ENCODE assay signal across 29 mouse cellular contexts in genomic region chr8:29278711-29279110, GRCm38 (mm10).
DNase-seq lines count a peak whose midpoint lies in the region; ATAC-seq and TF ChIP-seq lines count a peak whose summit lies in the region.
"Had no signal": no experiment of that assay in that cellular context is flagged by ENCODE, and none has a peak within 500 bp of the region (broad histone marks: within the 10 kb centered on the region; RNA-seq: fewer than 3 reads in every experiment).

No protein-coding gene starts in this region.

- no peak for TF ChIP-seq EP300 in stomach, postnatal 0 days (optimal IDR thresholded peaks at IDR 0.05)
- TF ChIP-seq EP300 in liver, postnatal 0 days (IDR thresholded peaks at IDR 0.05; ENCODE audit: low read depth): no peak

- no peaks in the 10 kb centered on the region for H3K36me3 ChIP-seq in midbrain, embryonic 11.5 days (ENCODE audit: control insufficient read depth, insufficient read depth, low read length)
- no peaks in the 10 kb centered on the region for H3K36me3 ChIP-seq in midbrain, embryonic 14.5 days (ENCODE audit: control insufficient read depth, insufficient read depth, low read length)
- no peaks in the 10 kb centered on the region for H3K36me3 ChIP-seq in stomach, postnatal 0 days (ENCODE audit: control insufficient read depth, insufficient read depth, low read length)
- no peaks in the 10 kb centered on the region for H3K36me3 ChIP-seq in liver, postnatal 0 days (replicated peaks; ENCODE audit: insufficient read depth, low read length)
- H3K36me3 ChIP-seq: embryonic facial prominence, embryonic 10.5 days; embryonic facial prominence, embryonic 15.5 days; forebrain, embryonic 12.5 days; heart, embryonic 13.5 days; hindbrain, embryonic 15.5 days; kidney, embryonic 15.5 days; liver, embryonic 12.5 days; midbrain, embryonic 10.5 days; neural tube, embryonic 13.5 days had no signal

- no peak overlapping the region for H3K4me3 ChIP-seq in midbrain, embryonic 11.5 days (ENCODE audit: low read depth, low read length)
- H3K4me3 ChIP-seq in midbrain, embryonic 14.5 days (replicated peaks; ENCODE audit: low read depth, low read length): no peak overlapping the region
- H3K4me3 ChIP-seq in stomach, postnatal 0 days (ENCODE audit: low read depth, low read length): no peak overlapping the region
- no peak overlapping the region for H3K4me3 ChIP-seq in liver, postnatal 0 days (ENCODE audit: low read depth, low read length)
- H3K4me3 ChIP-seq: embryonic facial prominence, embryonic 10.5 days; embryonic facial prominence, embryonic 15.5 days; forebrain, embryonic 12.5 days; gastrocnemius, adult 2 months; heart, embryonic 13.5 days; hindbrain, embryonic 15.5 days; kidney, embryonic 15.5 days; layer of hippocampus, adult 2 months; left cerebral cortex, adult 2 months; liver, embryonic 12.5 days; midbrain, embryonic 10.5 days; myocyte; neural tube, embryonic 13.5 days had no signal

- DNase-seq in midbrain, embryonic 11.5 days (ENCODE audit: low spot score, missing footprints): peak; percentile 8
- DNase-seq in midbrain, embryonic 14.5 days: no peak
- DNase-seq in cerebellum, adult 18-20 months: peak; percentile 27 to 33
- DNase-seq in cerebellum, postnatal 10 days: peak; percentile 87 to 92
- DNase-seq in stomach, postnatal 0 days (ENCODE audit: low spot score): no peak
- no peak for DNase-seq in liver, postnatal 0 days
- no peak for DNase-seq in thymus, postnatal 36 days
- DNase-seq: adrenal gland, postnatal 25 days; B cell, adult 2 months; gastrocnemius, adult 2 months; gastrocnemius, postnatal 36 days; heart, adult 18-20 months; heart, postnatal 10 days; kidney, adult 18-20 months; kidney, postnatal 36 days; lung, adult 18-20 months; lung, postnatal 10 days had no signal

- H3K27me3 ChIP-seq in midbrain, embryonic 11.5 days (ENCODE audit: control insufficient read depth, insufficient read depth, low read length): no peaks in the 10 kb centered on the region
- no peaks in the 10 kb centered on the region for H3K27me3 ChIP-seq in midbrain, embryonic 14.5 days (ENCODE audit: control insufficient read depth, insufficient read depth, low read length)
- no peaks in the 10 kb centered on the region for H3K27me3 ChIP-seq in stomach, postnatal 0 days (ENCODE audit: control insufficient read depth, insufficient read depth, low read length)
- no peaks in the 10 kb centered on the region for H3K27me3 ChIP-seq in liver, postnatal 0 days (ENCODE audit: insufficient read depth, low read length)
- H3K27me3 ChIP-seq: embryonic facial prominence, embryonic 15.5 days; forebrain, embryonic 12.5 days; heart, embryonic 13.5 days; hindbrain, embryonic 15.5 days; kidney, embryonic 15.5 days; liver, embryonic 12.5 days; neural tube, embryonic 13.5 days had no signal

- H3K4me2 ChIP-seq in midbrain, embryonic 11.5 days: no peak overlapping the region
- no peak overlapping the region for H3K4me2 ChIP-seq in midbrain, embryonic 14.5 days (ENCODE audit: low read length)
- no peak overlapping the region for H3K4me2 ChIP-seq in stomach, postnatal 0 days (replicated peaks; ENCODE audit: low read depth)
- no peak overlapping the region for H3K4me2 ChIP-seq in liver, postnatal 0 days (ENCODE audit: low read depth, low read length)
- H3K4me2 ChIP-seq: embryonic facial prominence, embryonic 15.5 days; forebrain, embryonic 12.5 days; heart, embryonic 13.5 days; hindbrain, embryonic 15.5 days; kidney, embryonic 15.5 days; liver, embryonic 12.5 days; neural tube, embryonic 13.5 days had no signal

- no peak for TF ChIP-seq CTCF in stomach, postnatal 0 days (IDR thresholded peaks at IDR 0.05; ENCODE audit: low read depth)
- TF ChIP-seq CTCF in liver, postnatal 0 days (IDR thresholded peaks at IDR 0.05; ENCODE audit: low read depth): no peak

- H3K4me1 ChIP-seq in midbrain, embryonic 11.5 days (ENCODE audit: control insufficient read depth, insufficient read depth, low read length): peaks cover 5% of the 10 kb centered on the region
- peaks cover 3% of the 10 kb centered on the region; the same call in 1 of the 2 replicates for H3K4me1 ChIP-seq in midbrain, embryonic 14.5 days (ENCODE audit: control insufficient read depth, insufficient read depth, low read length)
- H3K4me1 ChIP-seq in stomach, postnatal 0 days (replicated peaks; ENCODE audit: control insufficient read depth, insufficient read depth): no peaks in the 10 kb centered on the region
- H3K4me1 ChIP-seq in liver, postnatal 0 days (ENCODE audit: insufficient read depth): no peaks in the 10 kb centered on the region
- H3K4me1 ChIP-seq: embryonic facial prominence, embryonic 15.5 days; heart, embryonic 13.5 days; kidney, embryonic 15.5 days; liver, embryonic 12.5 days had no signal

- H3K9me3 ChIP-seq in midbrain, embryonic 11.5 days (ENCODE audit: control insufficient read depth, low read length): no peaks in the 10 kb centered on the region
- no peaks in the 10 kb centered on the region for H3K9me3 ChIP-seq in midbrain, embryonic 14.5 days (ENCODE audit: control insufficient read depth, low read length)
- H3K9me3 ChIP-seq in stomach, postnatal 0 days (ENCODE audit: control insufficient read depth, low read length): no peaks in the 10 kb centered on the region
- H3K9me3 ChIP-seq in liver, postnatal 0 days (ENCODE audit: low read length): no peaks in the 10 kb centered on the region; the same call in 1 of the 2 replicates
- H3K9me3 ChIP-seq: embryonic facial prominence, embryonic 10.5 days; embryonic facial prominence, embryonic 15.5 days; forebrain, embryonic 12.5 days; heart, embryonic 13.5 days; hindbrain, embryonic 15.5 days; kidney, embryonic 15.5 days; liver, embryonic 12.5 days; midbrain, embryonic 10.5 days; neural tube, embryonic 13.5 days had no signal

- H3K9ac ChIP-seq in midbrain, embryonic 11.5 days (ENCODE audit: low read length): no peak overlapping the region
- H3K9ac ChIP-seq in midbrain, embryonic 14.5 days (replicated peaks; ENCODE audit: low read length): no peak overlapping the region
- no peak overlapping the region for H3K9ac ChIP-seq in stomach, postnatal 0 days (ENCODE audit: low read length)
- no peak overlapping the region for H3K9ac ChIP-seq in liver, postnatal 0 days (replicated peaks)
- H3K9ac ChIP-seq: embryonic facial prominence, embryonic 15.5 days; forebrain, embryonic 12.5 days; heart, embryonic 13.5 days; hindbrain, embryonic 15.5 days; kidney, embryonic 15.5 days; liver, embryonic 12.5 days; neural tube, embryonic 13.5 days had no signal

- H3K27ac ChIP-seq in midbrain, embryonic 11.5 days (ENCODE audit: low read depth, low read length): no peak overlapping the region
- H3K27ac ChIP-seq in midbrain, embryonic 14.5 days (replicated peaks; ENCODE audit: low read depth, low read length): no peak overlapping the region
- no peak overlapping the region for H3K27ac ChIP-seq in stomach, postnatal 0 days (replicated peaks)
- no peak overlapping the region for H3K27ac ChIP-seq in liver, postnatal 0 days (ENCODE audit: low read depth)
- H3K27ac ChIP-seq: embryonic facial prominence, embryonic 10.5 days; embryonic facial prominence, embryonic 15.5 days; forebrain, embryonic 12.5 days; gastrocnemius, adult 2 months; heart, embryonic 13.5 days; hindbrain, embryonic 15.5 days; kidney, embryonic 15.5 days; layer of hippocampus, adult 2 months; left cerebral cortex, adult 2 months; liver, embryonic 12.5 days; midbrain, embryonic 10.5 days; neural tube, embryonic 13.5 days had no signal

- no peak for ATAC-seq in midbrain, embryonic 11.5 days (ENCODE audit: low FRiP score)
- ATAC-seq in midbrain, embryonic 14.5 days (ENCODE audit: low FRiP score, low TSS enrichment): no peak
- no peak for ATAC-seq in stomach, postnatal 0 days (ENCODE audit: low FRiP score, low TSS enrichment)
- no peak for ATAC-seq in liver, postnatal 0 days
- ATAC-seq: liver, embryonic 12.5 days had no signal

- WGBS in midbrain, embryonic 11.5 days: 85% methylated on average over 2 of the region's 2 CpGs
- 95% methylated on average over 2 of the region's 2 CpGs for WGBS in midbrain, embryonic 14.5 days
- 79% methylated on average over 2 of the region's 2 CpGs for WGBS in stomach, postnatal 0 days
- WGBS in liver, postnatal 0 days (ENCODE audit: insufficient replicate concordance): 91% methylated on average over 2 of the region's 2 CpGs

Comparison
In these comparisons a context has a peak if more than half of its experiments do, and no peak if none do; other contexts are left out.
1. DNase-seq: peak in midbrain, embryonic 11.5 days (single experiment), cerebellum, adult 18-20 months (2 of 2) and cerebellum, postnatal 10 days (2 of 2); none in midbrain, embryonic 14.5 days (single experiment), stomach, postnatal 0 days (single experiment), liver, postnatal 0 days (single experiment) and thymus, postnatal 36 days (0 of 2).